Mouse (Mus musculus): Measurements from ENCODE around the gene Olfr45.

Olfr45 gene

DNA sequence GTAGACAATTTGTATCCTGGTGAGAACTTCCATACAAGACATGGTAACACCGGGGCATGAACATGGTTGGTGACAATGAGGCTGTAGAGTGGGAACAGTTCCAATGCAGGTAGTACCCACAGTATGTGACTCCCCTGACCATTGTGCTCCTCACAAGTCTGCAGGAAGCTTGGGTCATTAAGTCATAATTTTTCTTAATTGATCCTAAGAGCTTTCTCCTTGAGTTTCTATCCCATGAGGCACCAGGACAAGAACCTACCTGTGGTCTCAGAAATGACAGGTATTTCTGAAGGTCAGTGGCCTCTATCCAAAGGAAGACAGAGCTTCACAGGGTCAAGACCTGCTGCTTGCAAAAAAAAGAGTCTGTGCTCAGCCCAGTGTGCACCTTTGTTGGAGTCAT is at the start of gene Olfr45:
Gene Olfr45, plus strand, starts transcription at position 301 of the 400 bp plus-strand sequence.
- TF ChIP-seq GATA4 (IDR thresholded peaks at IDR 0.05; ENCODE audit: insufficient replicate concordance, low read length): no peak

DNA sequence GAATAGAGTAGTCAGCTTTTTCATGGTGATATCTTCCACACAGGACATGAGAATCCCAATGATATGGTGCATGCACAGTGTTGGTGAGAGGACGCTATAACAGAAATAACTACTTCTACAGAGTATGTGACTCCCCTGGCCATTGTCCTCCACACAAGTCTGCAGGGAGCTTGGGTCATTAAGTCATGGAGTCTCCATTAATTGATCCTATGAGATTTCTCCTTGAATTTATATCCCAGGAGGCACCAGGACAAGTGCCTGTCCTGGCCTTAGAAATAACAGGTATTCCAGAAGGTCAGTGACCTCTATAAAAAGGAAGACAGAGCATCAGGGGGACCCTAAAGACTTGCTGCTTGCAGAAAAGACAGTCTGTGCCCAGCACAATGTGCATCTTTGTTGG is 35.6 kb upstream of the Olfr45 start, which contains the start of gene Olfr53:
Gene Olfr53, plus strand, starts transcription at position 301 of the 400 bp plus-strand sequence.
- no peak for TF ChIP-seq GATA4 (IDR thresholded peaks at IDR 0.05; ENCODE audit: insufficient replicate concordance, low read length)

GRCm38 (mm10) chr7:140659630-140660029 is 22.1 kb upstream of the Olfr45 start, which contains the start of gene Olfr539:
TSS of gene Olfr539 (plus strand) at chr7:140659930.
- no peak for TF ChIP-seq GATA4 (IDR thresholded peaks at IDR 0.05; ENCODE audit: insufficient replicate concordance, low read length)

- TF ChIP-seq GATA4 (IDR thresholded peaks at IDR 0.05; ENCODE audit: insufficient replicate concordance, low read length): no peak
Measured at GRCm38 (mm10) chr7:140675863-140676262, 5.9 kb upstream of the Olfr45 start.

DNA sequence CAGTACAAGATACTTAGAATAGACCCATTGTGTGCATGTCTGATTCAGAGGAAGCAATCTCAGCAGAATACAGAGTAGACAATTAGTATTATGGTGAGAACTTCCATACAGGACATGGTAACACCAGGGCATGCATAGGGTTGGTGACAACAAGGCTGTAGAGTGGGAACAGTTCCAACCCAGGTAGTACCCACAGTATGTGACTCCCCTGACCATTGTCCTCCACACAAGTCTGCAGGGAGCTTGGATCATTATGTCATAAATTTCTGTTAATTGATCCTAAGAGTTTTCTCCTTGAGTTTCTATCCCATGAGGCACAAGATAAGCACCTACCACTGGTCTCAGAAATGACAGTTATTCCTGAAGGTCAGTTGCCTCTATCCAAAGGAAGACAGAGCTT is 15.2 kb downstream of the Olfr45 start, which contains the start of gene Olfr541:
Gene Olfr541, plus strand, starts transcription at position 301 of the 400 bp plus-strand sequence.
- TF ChIP-seq GATA4 (IDR thresholded peaks at IDR 0.05; ENCODE audit: insufficient replicate concordance, low read length): no peak

- no peak for TF ChIP-seq GATA4 (IDR thresholded peaks at IDR 0.05; ENCODE audit: insufficient replicate concordance, low read length)
Measured at GRCm38 (mm10) chr7:140706348-140706747, 24.6 kb downstream of the Olfr45 start.

- peak; percentile 85 for TF ChIP-seq GATA4 (IDR thresholded peaks at IDR 0.05; ENCODE audit: insufficient replicate concordance, low read length)
Measured at GRCm38 (mm10) chr7:140707536-140708284, 26.0 kb downstream of the Olfr45 start.

DNA sequence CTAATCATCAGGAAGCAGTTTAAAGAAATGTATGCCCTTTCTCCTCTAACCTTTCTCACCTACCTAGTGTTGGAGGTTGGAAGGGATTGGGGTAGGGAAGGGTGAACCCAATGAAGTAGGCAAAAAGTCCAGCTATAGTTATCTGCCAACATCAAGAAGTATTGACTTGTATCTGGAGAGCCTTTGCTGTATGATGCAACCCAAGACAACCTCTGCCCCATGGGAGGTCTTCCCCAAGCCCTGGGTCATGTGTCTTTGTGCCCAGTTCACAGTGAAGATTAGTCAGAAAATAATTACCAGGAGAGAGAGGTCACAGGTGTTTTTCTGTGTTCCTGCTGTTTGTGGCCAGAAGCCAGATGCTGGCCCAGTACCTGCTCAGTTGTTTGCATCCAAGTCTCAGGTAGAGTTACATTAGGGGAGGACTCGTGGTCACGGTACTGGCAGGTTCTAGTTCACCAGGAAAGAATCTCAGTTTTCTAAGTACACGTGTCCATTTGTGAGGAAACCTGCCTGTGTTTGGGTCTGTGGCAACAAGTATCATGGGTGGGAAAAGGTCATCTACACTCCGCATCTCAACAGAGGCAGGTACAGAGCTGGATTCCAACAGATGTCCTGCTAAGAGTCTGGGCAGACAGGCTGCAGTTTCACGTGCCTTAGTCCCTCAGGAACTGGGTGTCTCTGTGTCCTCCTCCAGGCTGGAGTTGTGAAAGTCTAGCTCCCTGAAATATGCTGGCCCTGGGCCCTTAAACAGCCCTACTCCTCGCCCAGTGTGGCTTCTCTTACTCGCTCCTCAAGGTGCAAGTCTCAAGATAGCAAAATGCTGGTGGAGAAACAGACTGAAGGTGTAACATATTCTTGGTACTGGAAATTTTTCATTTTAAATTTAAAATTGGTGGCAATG is 35.7 kb downstream of the Olfr45 start:
- TF ChIP-seq GATA4 (IDR thresholded peaks at IDR 0.05; ENCODE audit: insufficient replicate concordance, low read length): peak; percentile 86

DNA sequence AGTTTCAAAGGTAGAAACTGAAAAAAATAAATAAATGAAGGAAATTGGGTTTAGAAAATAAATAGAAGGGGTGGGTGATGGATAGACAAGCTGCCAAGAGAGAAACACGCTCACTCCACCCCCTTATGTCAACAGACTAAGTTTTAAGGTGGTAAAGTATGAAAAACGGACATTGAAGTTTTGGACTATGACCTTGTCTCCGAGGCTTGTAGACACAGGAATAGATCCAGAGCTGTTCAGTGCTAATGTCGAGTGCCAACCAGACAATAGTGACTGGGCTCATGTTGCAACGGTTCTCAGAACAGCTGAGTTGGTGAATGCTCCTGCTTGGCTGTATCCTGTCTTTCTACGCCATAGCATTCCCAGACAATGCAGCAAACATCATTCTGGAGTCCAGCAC is 39.3 kb downstream of the Olfr45 start:
- TF ChIP-seq GATA4 (IDR thresholded peaks at IDR 0.05; ENCODE audit: insufficient replicate concordance, low read length): no peak

DNA sequence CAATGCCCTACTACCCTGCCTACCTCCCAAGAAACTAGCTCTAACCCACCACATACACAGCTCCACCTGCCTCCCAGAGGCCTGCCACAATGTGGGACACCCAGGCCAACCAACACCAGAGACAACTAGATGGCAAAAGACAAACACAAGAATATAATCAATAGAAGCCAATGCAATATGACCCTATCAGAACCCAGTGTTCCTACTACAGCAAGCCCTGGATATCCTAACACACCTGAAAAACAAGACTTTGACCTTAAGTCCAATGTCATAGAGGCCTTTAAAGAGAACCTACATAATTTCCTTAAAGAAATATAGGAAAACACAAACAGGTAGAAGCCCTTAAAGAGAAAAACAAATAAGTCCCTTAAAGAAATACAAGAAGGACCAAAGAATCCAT is 43.8 kb downstream of the Olfr45 start:
- TF ChIP-seq GATA4 (IDR thresholded peaks at IDR 0.05; ENCODE audit: insufficient replicate concordance, low read length): no peak

DNA sequence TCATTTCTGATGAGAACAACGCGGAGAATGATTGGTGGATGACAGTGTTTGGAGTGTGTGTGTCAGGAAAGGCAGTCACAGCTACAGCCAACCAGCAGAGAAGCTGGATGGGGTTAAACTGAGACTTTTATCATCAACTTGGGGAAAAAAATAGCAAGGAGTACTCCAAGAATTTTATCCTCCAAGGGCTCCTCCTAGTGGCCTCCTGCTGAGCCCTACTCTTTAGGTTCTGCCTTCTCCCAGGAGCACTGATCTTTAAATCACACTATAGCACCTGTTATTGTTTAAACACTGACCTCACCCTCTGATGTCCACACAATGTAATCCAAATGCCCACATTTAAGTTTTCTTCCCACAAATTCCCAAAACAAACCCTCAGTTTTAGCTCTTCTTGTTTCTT is 51.4 kb downstream of the Olfr45 start:
- TF ChIP-seq GATA4 (IDR thresholded peaks at IDR 0.05; ENCODE audit: insufficient replicate concordance, low read length): no peak
